In the genomic region with DNA sequence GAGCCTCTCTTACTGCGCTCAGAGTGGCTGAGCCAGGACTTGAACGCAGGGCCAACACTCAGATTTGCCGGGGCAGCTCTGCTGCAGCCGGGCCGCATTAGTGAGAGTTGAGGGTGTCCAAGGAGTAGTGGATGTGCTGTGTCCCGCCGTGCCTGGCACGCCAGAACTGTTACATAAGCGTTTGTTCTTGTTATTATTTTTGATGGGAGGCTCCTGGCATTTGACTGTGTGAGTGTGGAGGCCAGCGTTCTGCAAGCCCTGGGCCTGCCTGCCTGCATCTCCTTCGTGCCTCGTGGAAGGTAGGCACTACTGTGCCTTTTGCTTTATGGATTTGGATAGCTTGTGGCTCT, we compare ENCODE assay signal across 8 mouse cellular contexts. TPM values are rescaled to one million over a fixed set of nuclear protein-coding genes. Genes with fewer than 3 reads are reported as not detected.
DNase-seq lines count a peak whose midpoint lies in the region; ATAC-seq lines count a peak whose summit lies in the region.

No protein-coding gene starts in this region.

- peaks cover 38% of the 10 kb centered on the region for H3K4me1 ChIP-seq in kidney, embryonic 15.5 days

- peak overlapping the region; percentile 99 for H3K4me2 ChIP-seq in kidney, embryonic 15.5 days

- no peak for ATAC-seq in kidney, embryonic 15.5 days (replicated peaks; ENCODE audit: low FRiP score)

- no peak overlapping the region for H3K27ac ChIP-seq in kidney, embryonic 15.5 days

- 80% methylated on average over 12 of the region's 12 CpGs for WGBS in kidney, embryonic 15.5 days

- H3K27me3 ChIP-seq in kidney, embryonic 15.5 days, result peaks cover 22% of the 10 kb centered on the region

- H3K36me3 ChIP-seq in kidney, embryonic 15.5 days, result no peaks in the 10 kb centered on the region

- 0 out of 2 replicates have a peak, but pooled peaks cover 5% of the 10 kb centered on the region for H3K9me3 ChIP-seq in kidney, embryonic 15.5 days (replicated peaks)

- peak overlapping the region; percentile 78 for H3K4me3 ChIP-seq in kidney, embryonic 15.5 days (replicated peaks)

- peak; percentile 46 for DNase-seq in cerebellum, adult 9-10 months
- DNase-seq in cerebellum, adult 11 months, result no peak
- peak; percentile 26 for DNase-seq in urinary bladder, postnatal 25 days (ENCODE audit: low spot score)
- DNase-seq in urinary bladder, adult 2 months (ENCODE audit: low spot score), result no peak
- peak; percentile 79 for DNase-seq in lung, postnatal 36 days
- no peak for DNase-seq in right cerebral cortex, postnatal 10 days (ENCODE audit: low spot score in 2 of 2)
- no peak for DNase-seq in B cell, adult 2 months

- H3K9ac ChIP-seq in kidney, embryonic 15.5 days, result no peak overlapping the region

RNA-seq across cellular contexts. Expression of gene Tmem189, which starts 1.3 kb away (rescaled TPM):
- 46.0 and 48.4 TPM in 2 replicates for polyA plus RNA-seq in urinary bladder, adult 2 months (2012; rRNA removed)
- polyA plus RNA-seq in kidney, embryonic 15.5 days (2015; fragmentation: Nextera tagmentation; extraction: Ambion mirVana), result 47.3 and 48.1 TPM in 2 replicates

RNA-seq across cellular contexts. Expression of gene Cebpb, which starts 2.2 kb away (rescaled TPM):
- polyA plus RNA-seq in urinary bladder, adult 2 months (2012; rRNA removed), result 57.1 and 69.7 TPM in 2 replicates
- polyA plus RNA-seq in kidney, embryonic 15.5 days (2015; fragmentation: Nextera tagmentation; extraction: Ambion mirVana), result 5.1 and 5.7 TPM in 2 replicates

RNA-seq across cellular contexts. Expression of gene Gm20431, which starts 29.6 kb away (rescaled TPM):
- not detected in 2 replicates for polyA plus RNA-seq in urinary bladder, adult 2 months (2012; rRNA removed)
- 12.1 and 12.8 TPM in 2 replicates for polyA plus RNA-seq in kidney, embryonic 15.5 days (2015; fragmentation: Nextera tagmentation; extraction: Ambion mirVana)

RNA-seq across cellular contexts. Expression of gene Ube2v1, which starts 59.0 kb away (rescaled TPM):
- polyA plus RNA-seq in urinary bladder, adult 2 months (2012; rRNA removed), result 111 and 152 TPM in 2 replicates
- polyA plus RNA-seq in kidney, embryonic 15.5 days (2015; fragmentation: Nextera tagmentation; extraction: Ambion mirVana), result 284 and 313 TPM in 2 replicates

Comparison
In these comparisons a context has a peak if more than half of its experiments do, and no peak if none do; other contexts are left out.
1. DNase-seq: peak in cerebellum, adult 9-10 months (single experiment), urinary bladder, postnatal 25 days (single experiment) and lung, postnatal 36 days (single experiment); none in cerebellum, adult 11 months (single experiment), urinary bladder, adult 2 months (single experiment), right cerebral cortex, postnatal 10 days (0 of 2) and B cell, adult 2 months (0 of 2).
2. RNA of gene Gm20431, which starts 29.6 kb away (polyA plus RNA-seq): 12.1 to 12.8 TPM in kidney, embryonic 15.5 days; not detected in urinary bladder, adult 2 months; every median in the first group is over 10 times any median in the second.